Mouse (Mus musculus): ENCODE data around the gene Rfc5. TPM values are rescaled to one million over a fixed set of nuclear protein-coding genes. Genes with fewer than 3 reads are reported as not detected.
"Not testable (repeated sequence)": the region's sequence is repeated elsewhere in the genome, so short reads cannot be mapped to it uniquely, and the experiment has no call there.

Gene Rfc5
- polyA plus RNA-seq, 1 experiment, result 9.1 TPM

DNA sequence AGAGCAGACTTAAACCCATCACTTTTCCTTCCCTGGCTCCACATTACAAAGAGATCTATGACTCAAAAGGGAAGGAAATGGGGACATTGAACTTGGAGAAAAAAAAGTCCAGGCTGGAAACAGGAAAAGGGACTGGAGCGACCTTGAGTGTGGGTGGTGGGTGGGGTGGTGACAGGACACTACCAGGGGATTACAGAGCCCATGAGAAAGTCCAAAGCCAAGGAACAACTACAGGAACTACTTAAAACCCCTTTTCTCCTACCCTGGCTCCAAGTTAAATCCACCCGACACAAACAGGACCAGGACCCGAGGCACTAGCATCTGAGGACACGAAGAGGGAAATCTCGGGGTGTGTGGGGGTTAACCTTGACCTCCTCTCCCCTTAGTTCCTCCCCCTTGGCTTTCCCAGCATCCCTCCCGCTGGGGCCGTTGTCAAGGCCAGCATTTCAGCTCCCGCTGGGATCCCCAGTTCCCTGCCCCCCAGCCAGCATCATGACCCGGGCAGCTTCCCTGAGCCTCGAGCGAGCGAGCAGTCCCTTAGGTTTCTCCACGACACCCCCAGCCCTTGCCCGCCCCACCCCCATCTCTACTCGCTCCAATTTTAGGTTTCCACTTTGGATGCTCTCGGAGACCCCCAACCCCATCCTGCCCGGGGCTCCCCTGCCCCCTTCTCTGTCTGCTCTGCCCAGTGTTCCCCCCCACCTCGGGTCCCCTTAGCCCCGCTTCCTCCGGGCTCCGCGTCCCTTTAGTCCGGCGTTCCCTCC is 32.3 kb downstream of the Rfc5 start:
- Histone ChIP-seq H3K4me1 (ENCODE audit: control insufficient read depth, insufficient read depth, low read length) (peaks cover 26% of the 10 kb centered on the region), H3K4me3 (replicated peaks; ENCODE audit: extremely low read depth, low read depth, low read length) (peak overlapping the region; percentile 98)
- DNase-seq, result peak; percentile 46
- TF ChIP-seq CTCF (IDR thresholded peaks at IDR 0.05; ENCODE audit: insufficient read depth, low read length), result no peak
- 0% methylated on average over 24 of the region's 24 CpGs for WGBS

DNA sequence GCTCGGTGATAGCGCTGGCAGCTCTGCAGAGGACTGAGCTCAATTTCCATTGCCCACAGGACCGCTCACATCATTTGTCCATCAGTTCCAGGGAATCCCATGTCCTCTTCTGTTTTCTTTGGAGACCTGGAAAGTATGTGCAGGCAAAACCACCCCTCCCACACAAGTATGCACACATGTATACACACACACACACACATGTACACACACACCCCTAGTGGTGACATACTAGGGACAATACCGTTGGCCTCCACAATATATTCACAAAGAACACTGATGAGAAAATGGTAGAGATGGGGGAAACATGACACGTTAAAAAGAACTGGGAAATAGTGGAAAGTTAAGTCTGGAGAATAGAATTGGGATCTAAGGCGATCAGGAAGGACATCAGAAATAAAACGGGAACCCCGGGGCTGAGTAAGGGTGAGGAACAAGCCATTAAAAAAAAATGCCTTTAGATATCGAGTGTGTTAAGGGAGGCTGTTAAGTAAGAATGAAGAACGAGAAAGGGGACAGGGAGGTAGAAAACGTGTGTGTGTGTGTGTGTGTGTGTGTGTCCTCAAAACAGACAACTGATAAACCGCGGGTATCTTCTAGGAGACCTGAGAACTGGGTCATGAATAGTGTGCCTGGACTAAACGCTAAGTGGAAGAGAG is 33.1 kb downstream of the Rfc5 start:
- Histone ChIP-seq H3K4me3 (replicated peaks; ENCODE audit: extremely low read depth, low read depth, low read length) (peak overlapping the region; percentile 7), H3K4me1 (ENCODE audit: control insufficient read depth, insufficient read depth, low read length) (peaks cover 20% of the 10 kb centered on the region)
- TF ChIP-seq CTCF (IDR thresholded peaks at IDR 0.05; ENCODE audit: insufficient read depth, low read length) (no peak), POLR2A (IDR thresholded peaks at IDR 0.05; ENCODE audit: borderline replicate concordance, extremely low read depth, low read depth, low read length) (no peak)
- no peak for DNase-seq
- 20% methylated on average over 14 of the region's 14 CpGs for WGBS

DNA sequence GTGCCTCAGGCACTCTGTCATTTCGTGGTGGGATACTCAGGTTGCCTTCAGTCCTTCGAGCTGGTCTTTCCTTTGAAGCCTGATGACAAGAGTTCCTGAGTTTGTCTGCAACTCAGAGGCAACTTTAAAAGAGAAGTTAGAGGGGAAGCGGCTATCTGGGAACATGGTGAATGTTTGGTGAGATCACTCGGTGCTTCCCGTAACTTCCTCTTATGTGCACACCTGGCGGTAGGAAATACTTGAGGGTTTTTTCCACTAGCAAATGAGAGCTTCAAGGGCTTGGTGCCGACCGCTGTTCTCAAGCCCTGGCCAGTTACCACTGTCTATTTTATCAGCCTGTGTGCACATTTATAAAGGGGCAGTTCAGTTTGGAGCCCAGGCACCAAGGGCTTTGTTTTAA is 34.7 kb downstream of the Rfc5 start:
- 51% methylated on average over 8 of the region's 8 CpGs for WGBS

DNA sequence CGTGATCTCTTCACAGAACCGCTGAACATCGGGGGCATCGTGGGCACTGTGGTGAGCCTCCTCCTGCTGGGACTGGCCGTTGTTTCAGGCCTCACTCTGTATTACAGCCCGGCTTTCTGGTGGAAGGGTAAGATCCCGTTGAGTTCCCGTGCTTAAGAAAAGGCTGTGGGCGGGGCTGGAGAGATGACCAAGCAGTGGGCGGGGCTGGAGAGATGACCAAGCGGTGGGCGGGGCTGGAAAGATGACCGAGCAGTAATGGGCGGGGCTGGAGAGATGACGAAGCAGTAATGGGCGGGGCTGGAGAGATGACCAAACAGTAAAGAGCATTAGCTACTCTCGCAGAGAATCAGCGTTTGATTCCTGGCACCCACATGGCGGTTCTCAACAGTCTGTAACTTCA is 40.6 kb downstream of the Rfc5 start:
- peak; percentile 59 for DNase-seq
- 54% methylated on average over 19 of the region's 19 CpGs for WGBS

More for the DNA sequence above, 34.7 kb downstream of the Rfc5 start:
- DNase-seq, result no peak
- TF ChIP-seq CTCF (IDR thresholded peaks at IDR 0.05; ENCODE audit: insufficient read depth, low read length) (no peak), POLR2A (IDR thresholded peaks at IDR 0.05; ENCODE audit: borderline replicate concordance, extremely low read depth, low read depth, low read length) (no peak)
- Histone ChIP-seq H3K4me1 (ENCODE audit: control insufficient read depth, insufficient read depth, low read length) (peaks cover 12% of the 10 kb centered on the region), H3K4me3 (replicated peaks; ENCODE audit: extremely low read depth, low read depth, low read length) (no peak overlapping the region)

DNA sequence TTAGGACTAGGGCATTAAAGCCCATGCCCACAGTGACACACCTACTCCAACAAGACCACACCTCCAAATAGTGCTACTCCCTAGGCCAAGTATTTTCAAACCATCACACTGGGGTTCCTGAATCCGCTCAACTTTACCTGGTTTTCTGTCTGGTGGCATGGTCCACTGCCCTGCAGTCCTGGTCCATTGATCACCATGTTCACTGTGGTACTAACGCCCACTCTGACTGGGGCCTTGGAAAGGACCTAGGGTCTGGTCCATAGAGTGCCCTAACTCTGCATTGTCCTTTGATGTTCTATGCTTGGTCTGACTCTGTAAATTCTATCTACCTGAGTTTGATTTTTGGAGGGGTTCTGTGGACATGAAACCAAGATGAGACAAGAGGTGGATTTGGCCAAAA is 41.0 kb downstream of the Rfc5 start:
- no peak for TF ChIP-seq CTCF (IDR thresholded peaks at IDR 0.05; ENCODE audit: insufficient read depth, low read length)
- no peak for TF ChIP-seq POLR2A (IDR thresholded peaks at IDR 0.05; ENCODE audit: borderline replicate concordance, extremely low read depth, low read depth, low read length)
- no peak for DNase-seq
- no peaks in the 10 kb centered on the region for H3K4me1 ChIP-seq (ENCODE audit: control insufficient read depth, insufficient read depth, low read length)
- H3K4me3 ChIP-seq (replicated peaks; ENCODE audit: extremely low read depth, low read depth, low read length), result no peak overlapping the region
- 94% methylated on average over 2 of the region's 2 CpGs for WGBS

More for the DNA sequence above, 40.6 kb downstream of the Rfc5 start:
- TF ChIP-seq CTCF (IDR thresholded peaks at IDR 0.05; ENCODE audit: insufficient read depth, low read length) (no peak), POLR2A (IDR thresholded peaks at IDR 0.05; ENCODE audit: borderline replicate concordance, extremely low read depth, low read depth, low read length) (no peak)
- H3K4me3 ChIP-seq (replicated peaks; ENCODE audit: extremely low read depth, low read depth, low read length), result no peak overlapping the region
- no peaks in the 10 kb centered on the region for H3K4me1 ChIP-seq (ENCODE audit: control insufficient read depth, insufficient read depth, low read length)

DNA sequence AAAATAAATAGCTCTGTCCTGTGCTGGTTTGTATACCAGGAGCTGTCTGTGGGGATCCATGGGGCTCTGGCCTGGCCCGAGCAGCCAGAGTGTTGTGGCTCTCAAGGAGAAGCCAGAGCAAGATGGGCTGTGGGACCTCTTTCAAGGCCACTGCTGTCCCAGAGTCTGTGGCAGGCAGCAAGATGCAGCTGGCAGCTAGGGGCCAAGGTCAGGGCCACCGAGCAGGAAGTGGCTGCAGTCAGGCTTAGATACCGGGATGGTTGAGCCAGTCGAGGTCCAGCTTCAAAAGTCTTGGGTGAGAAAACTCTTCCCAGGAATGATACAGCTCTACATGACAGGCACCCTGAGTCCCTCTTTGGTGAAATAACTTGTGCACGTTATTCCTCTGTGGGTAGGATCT is 41.8 kb downstream of the Rfc5 start:
- Histone ChIP-seq H3K4me3 (replicated peaks; ENCODE audit: extremely low read depth, low read depth, low read length) (no peak overlapping the region), H3K4me1 (ENCODE audit: control insufficient read depth, insufficient read depth, low read length) (no peaks in the 10 kb centered on the region)
- WGBS, result 74% methylated on average over 5 of the region's 5 CpGs
- no peak for TF ChIP-seq CTCF (IDR thresholded peaks at IDR 0.05; ENCODE audit: insufficient read depth, low read length)
- no peak for TF ChIP-seq POLR2A (IDR thresholded peaks at IDR 0.05; ENCODE audit: borderline replicate concordance, extremely low read depth, low read depth, low read length)
- no peak for DNase-seq

DNA sequence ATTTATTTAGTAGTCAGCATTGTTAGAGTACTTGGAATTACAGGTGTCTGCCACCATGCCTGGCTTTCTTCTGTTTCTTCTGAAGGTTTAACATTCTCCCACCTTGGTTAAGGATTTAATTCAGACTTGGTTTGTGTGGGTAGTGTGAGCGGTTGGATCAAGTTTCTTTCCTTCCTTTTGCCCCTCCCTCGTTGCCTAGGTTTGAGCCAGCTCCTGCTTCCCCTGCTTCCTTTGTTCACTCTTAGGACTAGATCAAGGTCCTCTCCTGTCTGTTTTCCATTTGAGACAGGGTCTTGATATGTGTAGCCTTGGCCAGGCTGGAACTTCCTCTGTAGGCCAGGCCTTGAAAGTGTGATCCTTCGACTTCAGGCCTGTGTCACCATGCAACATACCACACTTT is 42.6 kb downstream of the Rfc5 start:
- WGBS, result 48% methylated on average over 3 of the region's 3 CpGs
- no peak for TF ChIP-seq CTCF (IDR thresholded peaks at IDR 0.05; ENCODE audit: insufficient read depth, low read length)
- TF ChIP-seq POLR2A (IDR thresholded peaks at IDR 0.05; ENCODE audit: borderline replicate concordance, extremely low read depth, low read depth, low read length), result no peak
- no peak for DNase-seq
- no peaks in the 10 kb centered on the region for H3K4me1 ChIP-seq (ENCODE audit: control insufficient read depth, insufficient read depth, low read length)
- H3K4me3 ChIP-seq (replicated peaks; ENCODE audit: extremely low read depth, low read depth, low read length), result no peak overlapping the region

DNA sequence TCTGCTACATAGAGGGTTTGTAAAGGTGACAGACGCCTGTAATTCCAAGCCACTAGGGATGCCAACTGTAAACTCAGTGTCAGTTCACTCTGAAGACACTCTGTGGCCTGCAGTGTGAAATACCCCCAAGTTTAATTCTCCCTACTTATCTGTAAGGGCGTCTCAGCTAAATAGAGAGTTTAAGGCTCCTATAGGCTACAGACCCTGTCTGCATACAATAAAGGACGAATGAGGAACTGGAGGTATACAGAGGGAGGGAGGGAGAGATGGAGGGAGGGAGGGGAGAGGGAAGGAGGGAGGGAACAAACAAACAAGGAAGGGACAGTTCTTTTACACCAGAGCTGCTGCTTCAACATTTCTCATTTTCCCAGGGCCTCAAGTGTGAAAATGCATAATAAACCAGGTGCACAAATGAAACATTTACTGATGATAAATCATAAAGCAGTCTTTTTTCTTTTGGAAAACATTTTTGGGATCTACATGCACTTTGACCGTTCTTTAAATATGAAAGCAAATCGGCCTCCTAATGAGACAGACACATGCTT is 43.3 kb downstream of the Rfc5 start:
- TF ChIP-seq CTCF (IDR thresholded peaks at IDR 0.05; ENCODE audit: insufficient read depth, low read length) (no peak), POLR2A (IDR thresholded peaks at IDR 0.05; ENCODE audit: borderline replicate concordance, extremely low read depth, low read depth, low read length) (no peak)
- WGBS, result 85% methylated on average over 5 of the region's 5 CpGs
- no peaks in the 10 kb centered on the region for H3K4me1 ChIP-seq (ENCODE audit: control insufficient read depth, insufficient read depth, low read length)
- no peak for DNase-seq
- no peak overlapping the region for H3K4me3 ChIP-seq (replicated peaks; ENCODE audit: extremely low read depth, low read depth, low read length)

DNA sequence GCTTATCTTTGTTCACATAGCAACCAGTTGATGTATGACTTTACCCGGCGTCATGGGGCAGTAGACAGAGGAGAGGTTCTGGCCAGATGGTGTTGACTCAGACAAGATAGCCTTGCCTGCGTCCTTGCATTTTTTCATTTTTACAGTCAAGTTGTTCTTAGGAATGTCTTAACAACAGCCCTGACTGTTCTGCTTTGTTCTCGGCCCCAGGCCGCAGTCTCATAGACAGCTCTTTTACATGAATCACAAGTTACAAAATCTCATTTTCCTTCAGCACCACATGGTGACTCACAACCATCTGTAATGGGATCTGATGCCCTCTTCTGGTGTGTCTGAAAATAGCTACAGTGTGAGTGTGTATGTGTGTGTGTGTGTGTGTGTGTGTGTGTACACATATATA is 44.4 kb downstream of the Rfc5 start:
- DNase-seq; H3K4me1 ChIP-seq (ENCODE audit: control insufficient read depth, insufficient read depth, low read length); H3K4me3 ChIP-seq (replicated peaks; ENCODE audit: extremely low read depth, low read depth, low read length): not testable (repeated sequence)
- 92% methylated on average over 5 of the region's 5 CpGs for WGBS

DNA sequence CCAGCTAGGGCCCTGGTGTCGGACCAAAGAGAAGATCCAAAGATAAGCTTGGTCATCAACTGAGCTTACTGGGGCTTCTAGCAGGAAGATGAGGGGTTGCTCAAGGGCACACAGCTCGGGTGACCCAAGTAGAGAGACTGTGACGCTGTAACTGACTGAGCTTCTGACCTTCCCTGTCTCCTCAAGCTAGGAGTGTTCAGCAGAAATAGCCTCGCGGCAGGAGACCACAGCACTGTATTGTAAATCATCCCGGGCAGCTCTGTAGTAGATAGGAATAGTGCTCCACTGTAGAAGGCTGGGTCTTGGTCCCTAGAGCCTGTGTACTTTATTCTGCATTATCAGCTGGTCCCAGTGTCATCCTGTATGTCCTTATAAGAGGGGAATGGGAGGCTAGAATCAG is 47.0 kb downstream of the Rfc5 start:
- no peak for DNase-seq
- WGBS, result 74% methylated on average over 6 of the region's 6 CpGs
- TF ChIP-seq CTCF (IDR thresholded peaks at IDR 0.05; ENCODE audit: insufficient read depth, low read length) (no peak), POLR2A (IDR thresholded peaks at IDR 0.05; ENCODE audit: borderline replicate concordance, extremely low read depth, low read depth, low read length) (no peak)
- no peak overlapping the region for H3K4me3 ChIP-seq (replicated peaks; ENCODE audit: extremely low read depth, low read depth, low read length)
- H3K4me1 ChIP-seq (ENCODE audit: control insufficient read depth, insufficient read depth, low read length), result no peaks in the 10 kb centered on the region

Data from lung, adult 2 months (tissue).